Mouse (Mus musculus) hindbrain, embryonic 11.5 days (tissue): ENCODE data around the gene Decr2. TPM values are rescaled to one million over a fixed set of nuclear protein-coding genes. Genes with fewer than 3 reads are reported as not detected.
"Not testable (repeated sequence)": the region's sequence is repeated elsewhere in the genome, so short reads cannot be mapped to it uniquely, and the experiment has no call there.

ENCODE experiments used
- ATAC-seq: fragments of 200-750 bp; cut with Nextera tagmentation; 2 replicates; pipeline ENCODE4 v1.8.0; 2017; ENCODE audit warnings: mild to moderate bottlenecking, moderate TSS enrichment, moderate library complexity; ENCODE audit not compliant: low FRiP score
- DNase-seq: peaks from one replicate; pipeline ENCODE4 v3.0.0-alpha.2; 2015; ENCODE audit warnings: low spot score
- H3K27ac ChIP-seq: fragments of 300-500 bp; sonication (generic); 2 replicates; pipeline ENCODE4 v1.5.1; 2014; ENCODE audit warnings: mild to moderate bottlenecking, low read depth, low read length
- H3K27me3 ChIP-seq: fragments of 300-500 bp; sonication (generic); 2 replicates; pipeline ENCODE4 v1.6.1; 2014; ENCODE audit warnings: mild to moderate bottlenecking, low read length, moderate library complexity, mixed read lengths; ENCODE audit not compliant: control insufficient read depth, insufficient read depth
- H3K36me3 ChIP-seq: fragments of 300-500 bp; sonication (generic); 2 replicates; pipeline ENCODE4 v1.6.1; 2014; ENCODE audit warnings: mild to moderate bottlenecking, low read length, moderate library complexity, mixed read lengths; ENCODE audit not compliant: control insufficient read depth, insufficient read depth
- H3K4me1 ChIP-seq: fragments of 300-500 bp; sonication (generic); replicated peaks from 2 replicates; pipeline ENCODE4 v1.6.1; 2014; ENCODE audit warnings: low read length, mixed read lengths; ENCODE audit not compliant: control insufficient read depth, insufficient read depth
- H3K4me2 ChIP-seq: fragments of 300-500 bp; sonication (generic); replicated peaks from 2 replicates; pipeline ENCODE4 v1.6.1; 2014; ENCODE audit warnings: mild to moderate bottlenecking, low read depth, low read length
- H3K4me3 ChIP-seq: fragments of 300-500 bp; sonication (generic); 2 replicates; pipeline ENCODE4 v1.5.1; 2014; ENCODE audit warnings: low read depth, low read length
- H3K9ac ChIP-seq: fragments of 300-500 bp; sonication (generic); 2 replicates; pipeline ENCODE4 v1.6.1; 2014; ENCODE audit warnings: low read depth, low read length
- H3K9me3 ChIP-seq: fragments of 300-500 bp; sonication (generic); 2 replicates; pipeline ENCODE4 v1.6.1; 2016; ENCODE audit warnings: low read length; ENCODE audit not compliant: control insufficient read depth
- WGBS: fragments of 180-500 bp; shearing (Covaris S2); extraction: QIAGEN DNeasy Blood & Tissue Kit; methylation state at CpG from one replicate; pipeline ENCODE4 v1.1.7; 2014; 5-methylcytosine and 5-hydroxymethylcytosine counted together
- polyA plus RNA-seq: library from polyadenylated mRNA; unstranded; fragments of >200 nt; fragmentation: Nextera tagmentation; extraction: Ambion mirVana; gene quantifications from 2 replicates; pipeline ENCODE4 v1.2.1, GENCODE M21; 2014

Decr2 gene
- polyA plus RNA-seq, 1 experiment from 2014 or later, result 24.7 TPM

DNA sequence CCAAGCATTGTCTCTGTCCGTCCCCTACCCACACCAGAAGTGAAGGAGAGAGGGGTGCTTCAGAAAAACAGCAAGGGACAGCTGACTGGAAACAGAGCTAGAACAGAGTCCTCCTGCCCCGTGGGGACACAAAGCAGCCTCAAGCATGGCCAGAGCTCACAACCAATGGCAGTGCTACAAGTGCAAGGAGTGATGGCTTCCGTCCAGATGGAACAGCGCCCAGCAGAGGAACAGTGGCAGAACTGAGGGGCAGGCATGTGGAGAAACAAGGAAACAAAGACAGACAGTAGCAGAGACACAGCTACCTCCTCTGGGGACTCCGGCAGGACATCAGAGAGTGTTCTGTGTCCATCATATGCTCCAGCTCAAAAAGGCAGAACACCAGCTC lies 46.9 kb downstream of the Decr2 start:
- 71% methylated on average over 5 of the region's 5 CpGs for WGBS
- no peak overlapping the region for H3K4me2 ChIP-seq
- no peak overlapping the region for H3K27ac ChIP-seq
- DNase-seq (no peak), ATAC-seq (no peak)
- peaks cover 3% of the 10 kb centered on the region; the same call in 1 of the 2 replicates for H3K4me1 ChIP-seq
- H3K9me3 ChIP-seq, result no peaks in the 10 kb centered on the region
- H3K27me3 ChIP-seq, result no peaks in the 10 kb centered on the region
- H3K4me3 ChIP-seq, result no peak overlapping the region
- H3K9ac ChIP-seq, result no peak overlapping the region
- no peaks in the 10 kb centered on the region for H3K36me3 ChIP-seq

DNA sequence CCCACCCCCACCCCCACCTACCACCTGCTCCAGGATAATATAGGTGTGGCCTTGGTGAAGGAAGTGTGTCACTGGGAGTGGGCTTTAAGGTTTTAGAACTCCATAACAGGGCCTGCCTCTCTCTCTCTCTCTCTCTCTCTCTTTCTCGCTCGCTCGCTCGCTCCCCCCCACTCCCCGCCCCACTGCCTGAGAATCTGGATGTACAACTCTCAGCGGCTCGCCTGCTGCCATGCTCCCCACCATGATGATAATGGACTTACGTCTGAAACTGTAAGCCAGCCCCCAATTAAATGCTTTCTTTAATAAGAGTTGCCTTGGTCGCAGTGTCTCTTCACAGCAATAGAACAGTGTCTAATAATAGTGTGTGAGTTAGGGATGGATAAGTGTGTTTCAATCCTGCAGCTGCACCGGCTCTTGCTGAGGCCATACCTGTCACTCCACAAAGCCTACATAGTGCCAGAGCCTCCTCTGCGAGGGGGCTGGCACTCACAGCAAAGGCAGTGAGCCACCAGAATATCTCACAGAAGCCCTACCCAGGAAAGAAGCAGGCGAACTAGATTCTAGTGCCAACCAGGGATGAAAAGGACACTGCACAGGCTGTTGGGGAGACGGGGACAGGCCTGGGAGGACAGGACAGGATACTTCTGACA lies 47.4 kb downstream of the Decr2 start:
- Histone ChIP-seq H3K4me2 (no peak overlapping the region), H3K27me3 (no peaks in the 10 kb centered on the region), H3K9me3 (no peaks in the 10 kb centered on the region), H3K27ac (no peak overlapping the region), H3K9ac (no peak overlapping the region), H3K36me3 (no peaks in the 10 kb centered on the region), H3K4me1 (peaks cover 3% of the 10 kb centered on the region; the same call in 1 of the 2 replicates), H3K4me3 (no peak overlapping the region)
- WGBS, result 88% methylated on average over 13 of the region's 13 CpGs
- no peak for DNase-seq
- no peak for ATAC-seq

DNA sequence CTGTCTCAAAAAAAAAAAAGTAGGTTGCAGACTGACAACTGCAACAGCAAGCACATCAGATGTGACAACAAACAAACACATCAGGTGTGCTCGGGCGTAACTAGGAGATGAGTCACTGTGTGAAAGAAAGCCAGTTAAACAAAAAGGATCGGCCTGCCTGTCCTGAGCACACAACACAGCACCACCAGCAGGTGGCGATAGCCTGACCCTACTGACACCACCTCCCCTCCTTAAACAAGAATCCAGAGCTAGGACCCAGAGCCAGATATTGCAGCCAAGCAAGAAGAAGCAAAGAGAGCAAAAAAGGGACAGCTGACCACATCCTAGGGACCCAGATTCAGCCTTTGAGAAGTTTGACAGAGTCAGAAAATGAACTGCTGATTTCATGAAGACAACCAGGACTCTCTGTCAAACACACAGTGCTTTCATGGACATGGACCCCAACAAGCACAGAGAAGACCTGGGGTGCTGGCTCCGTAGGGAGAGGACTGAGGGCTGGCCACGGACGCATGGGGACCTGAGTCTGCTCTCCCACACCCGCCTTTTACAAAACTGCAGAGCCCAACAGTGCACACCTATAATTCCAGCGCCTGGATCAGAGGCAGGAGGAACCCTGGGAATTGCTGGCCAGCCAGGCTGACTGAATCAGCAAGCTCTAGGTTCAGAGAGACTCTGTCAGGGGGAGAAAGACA lies 48.9 kb downstream of the Decr2 start:
- Histone ChIP-seq H3K4me1 (peaks cover 3% of the 10 kb centered on the region; the same call in 1 of the 2 replicates), H3K4me3 (no peak overlapping the region), H3K36me3 (no peaks in the 10 kb centered on the region), H3K27me3 (no peaks in the 10 kb centered on the region), H3K9ac (no peak overlapping the region), H3K4me2 (no peak overlapping the region), H3K9me3 (no peaks in the 10 kb centered on the region), H3K27ac (no peak overlapping the region)
- ATAC-seq (no peak), DNase-seq (peak; percentile 74)
- WGBS, result 46% methylated on average over 9 of the region's 9 CpGs

DNA sequence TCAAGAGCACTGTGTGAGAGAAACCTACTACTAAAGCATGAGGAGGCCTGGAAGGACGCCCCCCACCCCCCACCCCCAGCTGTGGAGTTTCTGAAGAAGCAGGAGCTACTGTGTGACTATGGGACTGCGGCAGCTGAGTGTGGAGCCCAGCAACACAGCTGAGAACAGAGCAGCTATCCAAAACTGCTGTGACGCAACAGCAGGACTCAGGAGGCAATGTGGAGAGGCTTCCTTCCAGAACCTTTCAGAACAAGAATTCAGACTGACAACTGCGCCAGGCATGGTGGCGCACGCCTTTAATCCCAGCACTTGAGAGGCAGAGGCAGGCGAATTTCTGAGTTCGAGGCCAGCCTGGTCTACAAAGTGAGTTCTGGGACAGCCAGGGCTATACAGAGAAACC lies 49.4 kb downstream of the Decr2 start:
- not testable (repeated sequence) for H3K9ac ChIP-seq, H3K4me1 ChIP-seq, ATAC-seq, H3K27me3 ChIP-seq, H3K27ac ChIP-seq, DNase-seq, H3K36me3 ChIP-seq, H3K4me3 ChIP-seq, H3K9me3 ChIP-seq, H3K4me2 ChIP-seq
- WGBS, result 81% methylated on average over 8 of the region's 8 CpGs

DNA sequence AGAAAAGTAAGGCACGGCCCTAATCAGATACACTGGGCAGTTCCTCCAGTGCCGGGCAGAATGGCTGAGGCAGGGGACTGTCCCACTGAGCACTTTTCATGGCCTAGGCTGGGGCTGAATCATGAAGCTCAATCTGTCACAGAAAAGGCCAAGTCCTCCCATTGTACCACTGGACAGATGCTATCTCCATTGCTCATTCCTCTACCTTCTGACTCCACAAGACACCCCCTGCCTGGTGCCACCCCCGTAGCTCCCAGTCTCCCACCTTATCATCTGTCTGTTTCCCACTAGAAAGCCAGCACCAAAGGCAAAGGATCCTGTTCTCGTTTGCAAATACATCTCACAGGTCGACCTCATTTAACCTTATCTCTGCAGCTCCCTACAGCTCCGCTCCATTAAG lies 58.1 kb downstream of the Decr2 start:
- Histone ChIP-seq H3K4me1 (no peaks in the 10 kb centered on the region), H3K9me3 (no peaks in the 10 kb centered on the region), H3K27me3 (no peaks in the 10 kb centered on the region), H3K27ac (no peak overlapping the region), H3K4me2 (no peak overlapping the region), H3K36me3 (0 out of 2 replicates have a peak, but pooled peaks cover 2% of the 10 kb centered on the region), H3K9ac (no peak overlapping the region), H3K4me3 (no peak overlapping the region)
- ATAC-seq, result no peak
- WGBS, result 88% methylated on average over 6 of the region's 6 CpGs
- no peak for DNase-seq

DNA sequence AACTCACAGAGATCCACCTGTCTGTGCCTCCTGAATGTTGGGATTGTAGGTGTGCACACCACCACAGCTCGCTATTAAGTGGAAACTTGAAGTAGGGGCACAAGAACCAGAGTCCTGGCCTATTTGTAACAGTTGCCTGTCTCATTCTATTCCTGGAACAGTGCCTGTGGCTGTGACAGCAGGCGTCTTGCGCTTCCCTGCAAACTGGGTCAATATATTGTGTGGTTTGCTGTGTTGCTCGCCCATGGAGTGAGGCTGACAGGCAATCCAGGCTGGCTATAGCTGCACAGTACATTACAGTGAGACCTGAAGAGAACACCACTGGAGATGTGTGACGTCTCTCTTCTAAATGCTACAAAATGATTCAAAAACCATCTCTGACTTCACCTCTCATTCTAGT lies 58.6 kb downstream of the Decr2 start:
- DNase-seq (no peak), ATAC-seq (no peak)
- WGBS, result 91% methylated on average over 5 of the region's 5 CpGs
- H3K9ac ChIP-seq, result no peak overlapping the region
- 0 out of 2 replicates have a peak, but pooled peaks cover 2% of the 10 kb centered on the region for H3K36me3 ChIP-seq
- H3K9me3 ChIP-seq, result no peaks in the 10 kb centered on the region
- no peaks in the 10 kb centered on the region for H3K4me1 ChIP-seq
- H3K27ac ChIP-seq, result no peak overlapping the region
- no peak overlapping the region for H3K4me3 ChIP-seq
- H3K27me3 ChIP-seq, result no peaks in the 10 kb centered on the region
- H3K4me2 ChIP-seq, result no peak overlapping the region

Other genes with a start within 250 kb of the Decr2 start
- gene Gm20683, start 248.6 kb downstream of the Decr2 start, polyA plus RNA-seq, result 1.3 and 1.7 TPM in 2 replicates
- gene Rhot2, start 245.5 kb downstream of the Decr2 start, polyA plus RNA-seq, result 7.9 and 9.3 TPM in 2 replicates
- gene Wdr90, start 228.8 kb downstream of the Decr2 start, polyA plus RNA-seq, result 13.4 and 14.3 TPM in 2 replicates
- gene Mcrip2, start 221.6 kb downstream of the Decr2 start, polyA plus RNA-seq, result 7.0 and 8.3 TPM in 2 replicates
- gene Mettl26, start 215.3 kb downstream of the Decr2 start, polyA plus RNA-seq, result 53.2 and 56.6 TPM in 2 replicates
- 0.71 and 1.3 TPM in 2 replicates for gene Wfikkn1, start 209.5 kb downstream of the Decr2 start, polyA plus RNA-seq
- gene Rab40c, start 170.6 kb downstream of the Decr2 start, polyA plus RNA-seq, result 19.1 and 19.5 TPM in 2 replicates
- 45.4 and 47.4 TPM in 2 replicates for gene Pigq, start 145.4 kb downstream of the Decr2 start, polyA plus RNA-seq
- 0.15 and 0.27 TPM in 2 replicates for gene Nhlrc4, start 145.4 kb downstream of the Decr2 start, polyA plus RNA-seq
- 0.18 and 0.19 TPM in 2 replicates for gene A930017K11Rik, start 137.8 kb downstream of the Decr2 start, polyA plus RNA-seq
- gene Capn15, start 104.5 kb downstream of the Decr2 start, polyA plus RNA-seq, result 19.5 and 20.3 TPM in 2 replicates
- gene Rab11fip3, start 20.8 kb downstream of the Decr2 start, polyA plus RNA-seq, result 19.6 and 20.4 TPM in 2 replicates
- 60.3 and 62.6 TPM in 2 replicates for gene Nme4, start 5.3 kb upstream of the Decr2 start, polyA plus RNA-seq
- 1.0 and 1.1 TPM in 2 replicates for gene Tmem8, start 23.0 kb upstream of the Decr2 start, polyA plus RNA-seq
- 244 TPM in 2 replicates for gene Mrpl28, start 33.2 kb upstream of the Decr2 start, polyA plus RNA-seq
- 8.6 and 12.4 TPM in 2 replicates for gene Axin1, start 48.4 kb upstream of the Decr2 start, polyA plus RNA-seq
- gene Pdia2, start 108.8 kb upstream of the Decr2 start, polyA plus RNA-seq, result 0.27 and 0.46 TPM in 2 replicates
- 1.0 and 2.6 TPM in 2 replicates for gene Rgs11, start 112.6 kb upstream of the Decr2 start, polyA plus RNA-seq
- gene Arhgdig, start 117.4 kb upstream of the Decr2 start, polyA plus RNA-seq, result 9.9 and 10.0 TPM in 2 replicates
- 18.7 and 20.1 TPM in 2 replicates for gene Fam234a, start 153.9 kb upstream of the Decr2 start, polyA plus RNA-seq
- 131 and 133 TPM in 2 replicates for gene Luc7l, start 162.6 kb upstream of the Decr2 start, polyA plus RNA-seq